Mouse (Mus musculus) neutrophil, adult 83 days (primary cell): ENCODE data around the gene Taf1b. TPM values are rescaled to one million over a fixed set of nuclear protein-coding genes. Genes with fewer than 3 reads are reported as not detected.

Experiments used
- total RNA-seq, 2 experiments: library from RNA; stranded (reverse); gene quantifications; one replicate each; pipeline ENCODE4 v1.2.4; 2023

The Taf1b gene
- 10 to 100 TPM; 20.4 to 23.3 TPM for total RNA-seq

GRCm38 (mm10) chr12:24498150-24498840, at the start of gene Taf1b:
Gene Taf1b, plus strand, starts transcription at chr12:24498359.

GRCm38 (mm10) chr12:24571523-24572392, 73.6 kb downstream of the Taf1b start, which contains the start of gene Grhl1:
Gene Grhl1, plus strand, starts transcription at chr12:24572283.

Other genes with a start within 250 kb of the Taf1b start
- under 1 TPM; 0.85 to 0.95 TPM for gene Grhl1, start 73.9 kb downstream of the Taf1b start, total RNA-seq
- gene Klf11, start 152.9 kb downstream of the Taf1b start, total RNA-seq: 10 to 100 TPM; 30.6 to 34.4 TPM
- gene Cys1, start 183.5 kb downstream of the Taf1b start, total RNA-seq: not detected
- 100 to 1,000 TPM; 134 to 163 TPM for gene Rrm2, start 209.9 kb downstream of the Taf1b start, total RNA-seq